Mouse (Mus musculus): ENCODE results near the gene Ippk. TPM values are rescaled to one million over a fixed set of nuclear protein-coding genes. Genes with fewer than 3 reads are reported as not detected.

The Ippk gene
- polyA plus RNA-seq, 2 experiments = 4.0 to 7.2 TPM

DNA sequence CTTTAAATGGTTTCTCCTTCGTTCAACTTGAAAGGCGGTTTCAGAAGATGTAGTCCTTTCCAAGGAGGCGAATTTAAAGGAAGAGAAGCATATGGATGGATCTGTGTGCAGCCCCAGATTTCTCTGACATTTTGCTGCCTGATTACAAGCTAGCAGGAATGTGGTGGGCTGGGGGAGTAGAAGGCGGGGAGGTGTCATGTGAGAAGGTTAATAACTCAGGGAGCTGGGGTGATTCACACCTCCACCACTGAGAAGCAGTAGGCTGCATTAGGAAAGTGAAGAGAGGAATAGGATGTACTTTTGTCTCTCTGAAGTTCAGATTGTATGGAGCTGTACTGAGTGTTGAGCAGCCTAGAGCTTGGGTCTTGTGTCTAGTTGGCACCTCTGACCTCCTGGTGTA is 910 bp downstream of the Ippk start:
- ATAC-seq (ENCODE audit: insufficient read depth) = no peak
- Histone ChIP-seq H3K36me3 (replicated peaks; ENCODE audit: control insufficient read depth, insufficient read depth, low read depth) (no peaks in the 10 kb centered on the region), H3K27me3 (ENCODE audit: control insufficient read depth, insufficient read depth, low read length) (no peaks in the 10 kb centered on the region), H3K4me3 (ENCODE audit: insufficient read depth in 1 of 2, low read depth in 2 of 2, low read length in 2 of 2) (peak overlapping the region; percentile 58 to 82), H3K9me3 (ENCODE audit: control insufficient read depth, low read length) (no peaks in the 10 kb centered on the region), H3K27ac (no peak overlapping the region), H3K9ac (replicated peaks) (peak overlapping the region; percentile 78), H3K4me1 (replicated peaks; ENCODE audit: control insufficient read depth in 2 of 2, insufficient read depth in 2 of 2, low read length in 1 of 2) (peaks cover 13 to 21% of the 10 kb centered on the region in 2 experiments), H3K4me2 (ENCODE audit: low read depth) (peak overlapping the region; percentile 97)
- 14% methylated on average over 4 of the region's 4 CpGs for WGBS (ENCODE audit: insufficient replicate concordance)
- TF ChIP-seq CTCF (IDR thresholded peaks at IDR 0.05; ENCODE audit: low read depth) (no peak), EP300 (IDR thresholded peaks at IDR 0.05; ENCODE audit: low read depth) (no peak)
- DNase-seq (ENCODE audit: low read depth in 3 of 3, low spot score in 3 of 3) = no peak

DNA sequence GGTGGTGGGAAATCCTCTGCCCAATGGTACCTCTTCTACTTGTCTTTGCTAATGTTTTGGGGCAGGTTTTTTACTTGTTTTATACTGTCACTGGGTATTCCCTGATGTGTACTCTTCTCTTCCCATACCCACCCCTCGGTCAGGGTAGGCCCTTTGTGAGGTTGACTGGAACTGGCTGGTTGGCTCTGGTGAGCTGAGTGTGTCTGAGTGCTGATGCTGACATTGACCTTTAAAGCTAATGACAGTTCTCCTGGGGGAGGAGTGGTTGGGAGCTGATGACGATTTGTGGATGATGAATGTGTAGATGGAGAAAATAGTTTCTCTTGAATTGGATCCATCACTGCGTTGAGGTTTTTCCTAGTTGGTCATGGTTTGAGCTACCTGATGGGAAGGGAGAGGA is 5.7 kb downstream of the Ippk start:
- Histone ChIP-seq H3K9ac (replicated peaks) (no peak overlapping the region), H3K36me3 (replicated peaks; ENCODE audit: control insufficient read depth, insufficient read depth, low read depth) (no peaks in the 10 kb centered on the region), H3K4me3 (ENCODE audit: insufficient read depth in 1 of 2, low read depth in 2 of 2, low read length in 2 of 2) (no peak overlapping the region), H3K27me3 (ENCODE audit: control insufficient read depth, insufficient read depth, low read length) (no peaks in the 10 kb centered on the region), H3K4me1 (replicated peaks; ENCODE audit: control insufficient read depth in 2 of 2, insufficient read depth in 2 of 2, low read length in 1 of 2) (peaks cover 12 to 24% of the 10 kb centered on the region in 2 experiments), H3K4me2 (ENCODE audit: low read depth) (no peak overlapping the region), H3K9me3 (ENCODE audit: control insufficient read depth, low read length) (no peaks in the 10 kb centered on the region), H3K27ac (no peak overlapping the region)
- ATAC-seq (ENCODE audit: insufficient read depth) (no peak), DNase-seq (ENCODE audit: low read depth in 3 of 3, low spot score in 3 of 3) (no peak)
- WGBS (ENCODE audit: insufficient replicate concordance) = 71% methylated on average over 3 of the region's 3 CpGs
- TF ChIP-seq CTCF (IDR thresholded peaks at IDR 0.05; ENCODE audit: low read depth) (no peak), EP300 (IDR thresholded peaks at IDR 0.05; ENCODE audit: low read depth) (no peak)

DNA sequence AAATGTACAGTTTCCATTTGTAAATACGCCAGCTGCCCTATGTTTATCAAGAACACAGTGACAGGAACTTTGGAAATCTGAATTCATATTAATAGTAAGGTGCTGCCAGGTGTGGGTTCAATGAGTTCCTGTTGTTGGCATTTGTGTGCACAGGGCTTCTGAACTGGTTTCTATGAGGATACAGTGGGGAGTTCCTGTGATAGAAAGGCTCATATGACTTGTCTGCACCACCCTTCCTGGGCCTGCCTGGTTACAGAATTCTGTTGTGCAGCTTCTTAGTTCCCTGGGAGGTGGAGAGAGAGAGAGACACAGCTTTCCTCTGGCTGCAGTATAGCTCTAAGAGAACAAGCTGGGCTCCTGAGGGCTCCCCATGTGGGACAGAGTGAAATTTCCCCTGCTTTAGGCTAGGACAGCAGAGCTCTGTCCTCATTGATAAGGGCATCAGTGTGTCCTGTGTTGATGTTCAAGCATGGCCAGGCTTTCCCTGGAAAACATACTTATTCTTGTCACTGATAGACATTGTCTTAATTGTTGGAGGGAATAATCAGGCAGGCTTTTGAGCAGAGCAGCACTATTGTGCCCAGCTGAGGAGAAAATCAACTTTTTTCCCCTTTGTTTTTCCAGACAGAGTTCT is 7.1 kb downstream of the Ippk start:
- Histone ChIP-seq H3K27ac (no peak overlapping the region), H3K36me3 (replicated peaks; ENCODE audit: control insufficient read depth, insufficient read depth, low read depth) (peaks cover 7% of the 10 kb centered on the region), H3K4me2 (ENCODE audit: low read depth) (no peak overlapping the region), H3K9ac (replicated peaks) (no peak overlapping the region), H3K4me1 (replicated peaks; ENCODE audit: control insufficient read depth in 2 of 2, insufficient read depth in 2 of 2, low read length in 1 of 2) (peaks cover 4 to 11% of the 10 kb centered on the region in 2 experiments; a peak in 2 of 4 replicates), H3K27me3 (ENCODE audit: control insufficient read depth, insufficient read depth, low read length) (no peaks in the 10 kb centered on the region), H3K4me3 (ENCODE audit: insufficient read depth in 1 of 2, low read depth in 2 of 2, low read length in 2 of 2) (no peak overlapping the region), H3K9me3 (ENCODE audit: control insufficient read depth, low read length) (no peaks in the 10 kb centered on the region)
- TF ChIP-seq EP300 (IDR thresholded peaks at IDR 0.05; ENCODE audit: low read depth) = no peak
- no peak for TF ChIP-seq CTCF (IDR thresholded peaks at IDR 0.05; ENCODE audit: low read depth)
- no peak for ATAC-seq (ENCODE audit: insufficient read depth)
- 80% methylated on average over 1 of the region's 1 CpGs for WGBS (ENCODE audit: insufficient replicate concordance)
- no peak for DNase-seq (ENCODE audit: low read depth in 3 of 3, low spot score in 3 of 3)

DNA sequence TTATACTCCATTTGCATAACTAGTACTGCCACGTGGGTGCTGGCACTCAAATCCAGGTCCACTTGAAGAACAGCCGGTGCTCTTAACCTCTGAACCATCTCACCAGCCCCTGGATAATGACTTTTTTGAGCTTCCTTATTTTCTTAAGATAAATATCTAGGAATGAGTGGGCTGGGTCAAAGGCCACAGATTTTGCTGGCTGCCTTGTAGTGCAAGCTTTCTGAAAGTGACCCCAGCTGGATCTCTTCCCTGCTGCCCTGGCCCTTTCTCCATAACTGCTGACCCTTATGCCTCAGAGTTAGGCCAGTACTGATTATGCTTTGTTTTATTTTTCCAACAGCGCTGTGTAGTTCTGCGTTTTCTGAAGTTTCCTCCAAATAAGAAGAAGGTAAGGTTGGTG is 9.5 kb downstream of the Ippk start:
- peaks cover 9% of the 10 kb centered on the region for H3K36me3 ChIP-seq (replicated peaks; ENCODE audit: control insufficient read depth, insufficient read depth, low read depth)
- WGBS (ENCODE audit: insufficient replicate concordance) = 66% methylated on average over 4 of the region's 4 CpGs
- H3K9ac ChIP-seq (replicated peaks) = no peak overlapping the region
- H3K9me3 ChIP-seq (ENCODE audit: control insufficient read depth, low read length) = no peaks in the 10 kb centered on the region
- H3K27ac ChIP-seq = no peak overlapping the region
- no peak for DNase-seq (ENCODE audit: low read depth in 3 of 3, low spot score in 3 of 3)
- TF ChIP-seq CTCF (IDR thresholded peaks at IDR 0.05; ENCODE audit: low read depth) = no peak
- TF ChIP-seq EP300 (IDR thresholded peaks at IDR 0.05; ENCODE audit: low read depth) = no peak
- ATAC-seq (ENCODE audit: insufficient read depth) = no peak
- no peaks in the 10 kb centered on the region for H3K27me3 ChIP-seq (ENCODE audit: control insufficient read depth, insufficient read depth, low read length)
- H3K4me3 ChIP-seq (ENCODE audit: insufficient read depth in 1 of 2, low read depth in 2 of 2, low read length in 2 of 2) = no peak overlapping the region
- no peak overlapping the region for H3K4me2 ChIP-seq (ENCODE audit: low read depth)
- H3K4me1 ChIP-seq (replicated peaks; ENCODE audit: control insufficient read depth in 2 of 2, insufficient read depth in 2 of 2, low read length in 1 of 2) = peaks cover 4 to 7% of the 10 kb centered on the region in 2 experiments; a peak in 2 of 4 replicates

DNA sequence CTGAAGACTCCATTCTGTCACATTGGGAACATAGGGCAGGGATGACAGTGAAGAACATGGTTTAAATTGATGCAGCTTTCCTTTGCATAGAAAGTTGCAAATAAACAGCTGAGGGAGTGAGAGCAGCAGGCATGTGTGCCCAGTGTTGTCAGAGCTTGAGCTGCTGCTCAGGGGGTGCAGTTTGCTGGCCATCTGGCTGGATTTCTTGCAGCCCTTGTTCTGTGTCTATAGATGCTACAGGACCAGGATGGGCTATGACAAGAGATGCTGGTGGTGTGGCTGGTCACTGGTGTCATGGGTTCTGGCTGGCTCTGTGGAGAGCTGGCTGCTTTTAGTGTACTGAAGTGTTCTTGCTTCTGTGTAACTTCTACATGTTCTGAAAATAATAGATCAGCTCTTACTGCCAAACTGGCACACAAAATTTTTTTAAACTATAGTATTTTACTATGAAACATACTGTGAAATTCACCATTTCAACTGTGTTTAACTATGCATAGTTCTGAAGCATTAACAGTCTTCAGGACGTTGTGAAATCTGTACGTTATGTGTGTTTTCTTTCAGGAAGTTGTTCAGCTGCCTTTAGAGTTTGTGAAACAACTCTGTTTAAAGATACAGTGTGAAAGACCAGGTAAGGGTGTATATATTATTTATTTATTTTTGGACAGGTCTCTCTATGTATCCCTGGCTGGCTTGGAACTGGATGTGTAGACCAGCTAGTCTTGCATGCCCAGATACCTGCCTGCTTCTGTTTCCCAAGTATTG is 12.4 kb downstream of the Ippk start:
- no peak for TF ChIP-seq CTCF (IDR thresholded peaks at IDR 0.05; ENCODE audit: low read depth)
- TF ChIP-seq EP300 (IDR thresholded peaks at IDR 0.05; ENCODE audit: low read depth) = no peak
- Histone ChIP-seq H3K4me2 (ENCODE audit: low read depth) (no peak overlapping the region), H3K9ac (replicated peaks) (no peak overlapping the region), H3K27ac (no peak overlapping the region), H3K4me3 (ENCODE audit: insufficient read depth in 1 of 2, low read depth in 2 of 2, low read length in 2 of 2) (no peak overlapping the region), H3K36me3 (replicated peaks; ENCODE audit: control insufficient read depth, insufficient read depth, low read depth) (peaks cover 9% of the 10 kb centered on the region), H3K27me3 (ENCODE audit: control insufficient read depth, insufficient read depth, low read length) (no peaks in the 10 kb centered on the region), H3K9me3 (ENCODE audit: control insufficient read depth, low read length) (no peaks in the 10 kb centered on the region), H3K4me1 (replicated peaks; ENCODE audit: control insufficient read depth in 2 of 2, insufficient read depth in 2 of 2, low read length in 1 of 2) (no peaks in the 10 kb centered on the region)
- no peak for DNase-seq (ENCODE audit: low read depth in 3 of 3, low spot score in 3 of 3)
- WGBS (ENCODE audit: insufficient replicate concordance) = 65% methylated on average over 2 of the region's 2 CpGs
- no peak for ATAC-seq (ENCODE audit: insufficient read depth)
